Mouse (Mus musculus): ENCODE data around the gene Olfr1118. TPM values are rescaled to one million over a fixed set of nuclear protein-coding genes. Genes with fewer than 3 reads are reported as not detected.
"Not testable (repeated sequence)": the region's sequence is repeated elsewhere in the genome, so short reads cannot be mapped to it uniquely, and the experiment has no call there.

Gene Olfr1118
- polyA plus RNA-seq (2015; fragmentation: Nextera tagmentation; extraction: Ambion mirVana): not detected in 2 replicates

DNA sequence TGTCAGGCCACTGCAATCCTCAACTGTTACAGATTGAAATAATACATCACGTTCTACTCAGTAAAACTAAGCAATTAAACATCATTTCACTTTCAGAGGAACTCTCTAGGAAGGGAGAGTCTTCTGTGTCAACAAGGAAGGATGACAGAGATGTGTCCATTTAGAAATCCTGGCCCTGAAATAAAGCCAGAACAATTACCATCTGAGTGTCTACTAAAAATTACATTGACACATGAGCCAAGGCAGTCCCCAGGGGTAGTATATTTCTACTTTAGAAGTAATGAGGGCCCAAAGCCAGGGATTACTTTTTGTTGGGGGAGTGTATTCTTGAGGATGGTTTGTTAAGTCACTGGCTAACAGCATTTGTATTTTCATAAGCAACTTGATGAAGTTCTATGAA lies at the start of gene Olfr1118:
TSS of gene Olfr1118 (plus strand) at position 301 of the 400 bp plus-strand sequence.
- 60% methylated on average over 1 of the region's 1 CpGs for WGBS
- H3K9me3 ChIP-seq (ENCODE audit: control insufficient read depth, low read length): no peaks in the 10 kb centered on the region

DNA sequence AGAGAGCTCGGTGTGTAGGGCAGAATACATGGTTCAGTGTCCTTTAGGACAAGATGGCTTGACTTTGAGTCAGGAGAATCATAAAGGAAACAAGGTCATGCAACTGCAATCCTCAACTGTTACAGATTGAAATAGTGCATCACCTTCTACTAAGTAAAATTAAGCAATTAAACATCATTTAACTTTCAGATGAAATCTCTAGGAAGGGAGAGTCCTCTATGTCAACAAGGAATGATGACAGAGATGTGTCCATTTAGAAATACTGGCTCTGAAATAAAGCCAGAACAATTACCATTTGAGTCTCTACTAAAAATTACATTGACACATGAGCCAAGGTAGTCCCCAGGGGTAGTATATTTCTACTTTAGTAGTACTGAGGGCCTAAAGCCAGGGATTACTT lies 40.1 kb upstream of the Olfr1118 start, which contains the start of gene Olfr1116:
TSS of gene Olfr1116 (plus strand) at position 301 of the 400 bp plus-strand sequence.
- H3K4me3 ChIP-seq (ENCODE audit: low read depth, low read length): no peak within 1 kb of the TSS
- 86% methylated on average over 1 of the region's 1 CpGs for WGBS
- no peaks in the 10 kb centered on the region for H3K9me3 ChIP-seq (ENCODE audit: control insufficient read depth, low read length)
- no peaks in the 10 kb centered on the region for H3K4me1 ChIP-seq (replicated peaks; ENCODE audit: control insufficient read depth, insufficient read depth)
- no peak for TF ChIP-seq CTCF (IDR thresholded peaks at IDR 0.05; ENCODE audit: low read depth)
- TF ChIP-seq EP300 (optimal IDR thresholded peaks at IDR 0.05): no peak
- no peak within 1 kb of the TSS for H3K4me2 ChIP-seq (replicated peaks; ENCODE audit: low read depth)
- DNase-seq (ENCODE audit: low spot score): no peak
- H3K36me3 ChIP-seq (ENCODE audit: control insufficient read depth, insufficient read depth, low read length): no peaks in the 10 kb centered on the region
- no peak within 1 kb of the TSS for H3K27ac ChIP-seq (replicated peaks)
- no peak for ATAC-seq (ENCODE audit: low FRiP score, low TSS enrichment)
- H3K9ac ChIP-seq (ENCODE audit: low read length): no peak within 1 kb of the TSS
- H3K27me3 ChIP-seq (ENCODE audit: control insufficient read depth, insufficient read depth, low read length): no peaks in the 10 kb centered on the region

More for the DNA sequence above, at the start of gene Olfr1118:
- TF ChIP-seq CTCF (IDR thresholded peaks at IDR 0.05; ENCODE audit: low read depth) (no peak), EP300 (optimal IDR thresholded peaks at IDR 0.05) (no peak)
- Histone ChIP-seq H3K4me3 (ENCODE audit: low read depth, low read length) (no peak within 1 kb of the TSS), H3K4me2 (replicated peaks; ENCODE audit: low read depth) (no peak within 1 kb of the TSS), H3K36me3 (ENCODE audit: control insufficient read depth, insufficient read depth, low read length) (no peaks in the 10 kb centered on the region), H3K27ac (replicated peaks) (no peak within 1 kb of the TSS), H3K9ac (ENCODE audit: low read length) (no peak within 1 kb of the TSS), H3K27me3 (ENCODE audit: control insufficient read depth, insufficient read depth, low read length) (no peaks in the 10 kb centered on the region), H3K4me1 (replicated peaks; ENCODE audit: control insufficient read depth, insufficient read depth) (no peaks in the 10 kb centered on the region)
- ATAC-seq (ENCODE audit: low FRiP score, low TSS enrichment): no peak
- no peak for DNase-seq (ENCODE audit: low spot score)

DNA sequence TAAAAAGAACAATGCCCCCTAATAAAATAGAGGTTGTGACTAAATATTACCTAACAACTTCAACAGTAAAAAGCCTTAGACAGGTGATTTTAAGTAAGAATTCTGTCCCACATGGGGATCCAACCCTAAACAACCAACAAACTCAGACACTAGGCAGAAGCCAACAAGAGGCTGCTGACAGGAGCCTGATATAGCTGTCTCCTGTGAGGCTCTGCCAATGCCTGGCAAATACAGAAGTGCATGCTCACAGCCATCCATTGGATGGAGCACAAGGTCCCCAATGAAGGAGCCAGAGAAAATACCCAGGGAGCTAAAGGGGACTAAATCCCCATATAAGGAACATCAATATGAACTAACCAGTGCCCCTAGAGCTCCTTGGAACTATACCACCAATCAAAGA lies 13.4 kb upstream of the Olfr1118 start:
- H3K4me3 ChIP-seq (ENCODE audit: low read depth, low read length); H3K9ac ChIP-seq (ENCODE audit: low read length); H3K9me3 ChIP-seq (ENCODE audit: control insufficient read depth, low read length); H3K36me3 ChIP-seq (ENCODE audit: control insufficient read depth, insufficient read depth, low read length); H3K4me1 ChIP-seq (replicated peaks; ENCODE audit: control insufficient read depth, insufficient read depth); H3K27ac ChIP-seq (replicated peaks); H3K4me2 ChIP-seq (replicated peaks; ENCODE audit: low read depth); ATAC-seq (ENCODE audit: low FRiP score, low TSS enrichment); DNase-seq (ENCODE audit: low spot score); H3K27me3 ChIP-seq (ENCODE audit: control insufficient read depth, insufficient read depth, low read length): not testable (repeated sequence)

DNA sequence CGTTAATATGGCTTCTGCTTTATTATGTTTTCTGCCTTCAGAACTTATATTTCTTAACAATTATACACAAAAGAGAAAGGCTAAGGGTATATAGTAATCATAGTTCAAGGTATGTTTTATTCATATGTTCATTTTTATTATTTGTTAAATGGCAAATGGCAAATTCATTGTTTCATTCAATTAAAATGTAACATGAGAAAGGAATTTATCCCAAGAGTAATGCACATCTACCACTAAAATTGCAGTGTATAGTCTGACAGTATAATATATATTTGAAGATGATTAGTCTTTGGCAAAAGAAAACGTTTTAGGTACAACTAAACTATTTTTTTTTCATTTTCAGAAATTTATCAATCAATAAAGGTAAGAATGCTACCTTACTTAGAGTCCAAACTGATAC lies 47.1 kb downstream of the Olfr1118 start, which contains the start of gene Olfr1120:
TSS of gene Olfr1120 (plus strand) at position 301 of the 400 bp plus-strand sequence.
- 48% methylated on average over 2 of the region's 2 CpGs for WGBS

DNA sequence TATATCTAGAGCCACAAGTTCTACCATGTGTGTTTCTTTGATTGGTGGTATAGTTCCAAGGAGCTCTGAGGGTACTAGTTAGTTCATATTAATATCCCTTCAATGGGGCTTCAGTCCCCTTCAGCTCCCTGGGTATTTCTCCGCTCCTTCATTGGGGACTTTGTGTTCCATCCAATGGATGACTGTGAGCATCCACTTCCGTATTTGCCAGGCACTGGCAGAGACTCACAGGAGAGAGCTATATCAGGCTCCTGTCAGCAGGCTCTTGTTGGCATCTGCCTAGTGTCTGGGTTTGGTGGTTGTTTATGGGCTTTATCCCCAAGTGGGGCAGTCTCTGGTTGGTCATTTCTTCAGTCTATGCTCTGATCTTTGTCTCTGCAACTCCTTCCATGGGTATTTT lies 52.7 kb downstream of the Olfr1118 start:
- WGBS: 96% methylated on average over 2 of the region's 2 CpGs
- not testable (repeated sequence) for ATAC-seq (ENCODE audit: low FRiP score, low TSS enrichment); H3K27me3 ChIP-seq (ENCODE audit: control insufficient read depth, insufficient read depth, low read length)

More for the DNA sequence above, 47.1 kb downstream of the Olfr1118 start, which contains the start of gene Olfr1120:
- TF ChIP-seq EP300 (optimal IDR thresholded peaks at IDR 0.05) (no peak), CTCF (IDR thresholded peaks at IDR 0.05; ENCODE audit: low read depth) (no peak)
- Histone ChIP-seq H3K9ac (ENCODE audit: low read length) (no peak within 1 kb of the TSS), H3K27ac (replicated peaks) (no peak within 1 kb of the TSS), H3K4me1 (replicated peaks; ENCODE audit: control insufficient read depth, insufficient read depth) (no peaks in the 10 kb centered on the region), H3K4me3 (ENCODE audit: low read depth, low read length) (no peak within 1 kb of the TSS), H3K36me3 (ENCODE audit: control insufficient read depth, insufficient read depth, low read length) (no peaks in the 10 kb centered on the region), H3K9me3 (ENCODE audit: control insufficient read depth, low read length) (no peaks in the 10 kb centered on the region), H3K4me2 (replicated peaks; ENCODE audit: low read depth) (no peak within 1 kb of the TSS), H3K27me3 (ENCODE audit: control insufficient read depth, insufficient read depth, low read length) (no peaks in the 10 kb centered on the region)
- ATAC-seq (ENCODE audit: low FRiP score, low TSS enrichment) (no peak), DNase-seq (ENCODE audit: low spot score) (no peak)

More for the DNA sequence above, 52.7 kb downstream of the Olfr1118 start:
- H3K4me3 ChIP-seq (ENCODE audit: low read depth, low read length); H3K4me1 ChIP-seq (replicated peaks; ENCODE audit: control insufficient read depth, insufficient read depth); H3K9me3 ChIP-seq (ENCODE audit: control insufficient read depth, low read length); H3K27ac ChIP-seq (replicated peaks); H3K9ac ChIP-seq (ENCODE audit: low read length); H3K36me3 ChIP-seq (ENCODE audit: control insufficient read depth, insufficient read depth, low read length); H3K4me2 ChIP-seq (replicated peaks; ENCODE audit: low read depth); DNase-seq (ENCODE audit: low spot score): not testable (repeated sequence)

Other genes with a start within 250 kb of the Olfr1118 start
- gene Olfr1107, start 231.8 kb upstream of the Olfr1118 start, polyA plus RNA-seq (2015; fragmentation: Nextera tagmentation; extraction: Ambion mirVana): not detected in 2 replicates
- not detected in 2 replicates for gene Olfr1109, start 211.6 kb upstream of the Olfr1118 start, polyA plus RNA-seq (2015; fragmentation: Nextera tagmentation; extraction: Ambion mirVana)
- not detected in 2 replicates for gene Olfr259, start 193.0 kb upstream of the Olfr1118 start, polyA plus RNA-seq (2015; fragmentation: Nextera tagmentation; extraction: Ambion mirVana)
- gene Olfr1110, start 167.3 kb upstream of the Olfr1118 start, polyA plus RNA-seq (2015; fragmentation: Nextera tagmentation; extraction: Ambion mirVana): not detected in 2 replicates
- not detected in 2 replicates for gene Olfr1111, start 155.0 kb upstream of the Olfr1118 start, polyA plus RNA-seq (2015; fragmentation: Nextera tagmentation; extraction: Ambion mirVana)
- not detected in 2 replicates for gene Olfr1112, start 119.8 kb upstream of the Olfr1118 start, polyA plus RNA-seq (2015; fragmentation: Nextera tagmentation; extraction: Ambion mirVana)
- gene Olfr1113, start 98.6 kb upstream of the Olfr1118 start, polyA plus RNA-seq (2015; fragmentation: Nextera tagmentation; extraction: Ambion mirVana): not detected in 2 replicates
- not detected in 2 replicates for gene Olfr1115, start 59.6 kb upstream of the Olfr1118 start, polyA plus RNA-seq (2015; fragmentation: Nextera tagmentation; extraction: Ambion mirVana)
- gene Olfr1116, start 40.0 kb upstream of the Olfr1118 start, polyA plus RNA-seq (2015; fragmentation: Nextera tagmentation; extraction: Ambion mirVana): 0.01 TPM in 1 of 2 replicates, not detected in the other
- gene Olfr1120, start 47.2 kb downstream of the Olfr1118 start, polyA plus RNA-seq (2015; fragmentation: Nextera tagmentation; extraction: Ambion mirVana): not detected in 2 replicates
- gene Olfr1121, start 62.3 kb downstream of the Olfr1118 start, polyA plus RNA-seq (2015; fragmentation: Nextera tagmentation; extraction: Ambion mirVana): not detected in 2 replicates
- not detected in 2 replicates for gene Olfr1122, start 78.3 kb downstream of the Olfr1118 start, polyA plus RNA-seq (2015; fragmentation: Nextera tagmentation; extraction: Ambion mirVana)
- not detected in 2 replicates for gene Olfr1123, start 109.1 kb downstream of the Olfr1118 start, polyA plus RNA-seq (2015; fragmentation: Nextera tagmentation; extraction: Ambion mirVana)
- gene Olfr1124, start 122.7 kb downstream of the Olfr1118 start, polyA plus RNA-seq (2015; fragmentation: Nextera tagmentation; extraction: Ambion mirVana): 0.05 TPM in 1 of 2 replicates, not detected in the other
- gene Olfr1126, start 146.4 kb downstream of the Olfr1118 start, polyA plus RNA-seq (2015; fragmentation: Nextera tagmentation; extraction: Ambion mirVana): not detected in 2 replicates
- gene Pramel7, start 189.5 kb downstream of the Olfr1118 start, polyA plus RNA-seq (2015; fragmentation: Nextera tagmentation; extraction: Ambion mirVana): not detected in 2 replicates
- gene Pramel6, start 199.0 kb downstream of the Olfr1118 start, polyA plus RNA-seq (2015; fragmentation: Nextera tagmentation; extraction: Ambion mirVana): not detected in 2 replicates
- gene Olfr153, start 224.2 kb downstream of the Olfr1118 start, polyA plus RNA-seq (2015; fragmentation: Nextera tagmentation; extraction: Ambion mirVana): not detected in 2 replicates
- gene Olfr1128, start 238.0 kb downstream of the Olfr1118 start, polyA plus RNA-seq (2015; fragmentation: Nextera tagmentation; extraction: Ambion mirVana): not detected in 2 replicates

Measured in stomach, postnatal 0 days (tissue).